Mouse (Mus musculus) midbrain, postnatal 0 days (tissue): ENCODE results near the gene Dcx. TPM values are rescaled to one million over a fixed set of nuclear protein-coding genes. Genes with fewer than 3 reads are reported as not detected.

Source experiments
- ATAC-seq: fragments of 200-750 bp; cut with Nextera tagmentation; 2 replicates; pipeline ENCODE4 v1.8.0; 2017; ENCODE audit warnings: moderate number of reproducible peaks, mild to moderate bottlenecking, moderate TSS enrichment, moderate library complexity; ENCODE audit not compliant: low FRiP score
- DNase-seq: peaks from one replicate; pipeline ENCODE4 v3.0.0-alpha.2; 2015; ENCODE audit warnings: low spot score
- H3K27ac ChIP-seq: fragments of 300-500 bp; sonication (generic); 2 replicates; pipeline ENCODE4 v1.5.1; 2014; ENCODE audit warnings: low read depth, mild to moderate bottlenecking, low read length, mixed read lengths
- H3K27me3 ChIP-seq: fragments of 300-500 bp; sonication (generic); 2 replicates; pipeline ENCODE4 v1.6.1; 2014; ENCODE audit warnings: low read length, control low read depth, mixed read lengths; ENCODE audit not compliant: insufficient read depth
- H3K36me3 ChIP-seq: fragments of 300-500 bp; sonication (generic); 2 replicates; pipeline ENCODE4 v1.6.1; 2014; ENCODE audit warnings: low read length, control low read depth, mixed read lengths; ENCODE audit not compliant: insufficient read depth
- H3K4me1 ChIP-seq: fragments of 300-500 bp; sonication (generic); 2 replicates; pipeline ENCODE4 v1.6.1; 2014; ENCODE audit warnings: mild to moderate bottlenecking, control low read depth, antibody characterized with exemption, low read length, mixed read lengths; ENCODE audit not compliant: insufficient read depth
- H3K4me2 ChIP-seq: fragments of 300-500 bp; sonication (generic); 2 replicates; pipeline ENCODE4 v1.6.1; 2014; ENCODE audit warnings: low read depth, mild to moderate bottlenecking, low read length, mixed read lengths; ENCODE audit not compliant: poor library complexity, severe bottlenecking
- H3K4me3 ChIP-seq: fragments of 300-500 bp; sonication (generic); 2 replicates; pipeline ENCODE4 v1.5.1; 2014; ENCODE audit warnings: low read depth, mild to moderate bottlenecking, low read length, moderate library complexity
- H3K9ac ChIP-seq: fragments of 300-500 bp; sonication (generic); replicated peaks from 2 replicates; pipeline ENCODE4 v1.6.1; 2014; ENCODE audit warnings: mild to moderate bottlenecking, low read length, moderate library complexity, mixed read lengths; ENCODE audit not compliant: poor library complexity, severe bottlenecking
- H3K9me3 ChIP-seq: fragments of 300-500 bp; sonication (generic); 2 replicates; pipeline ENCODE4 v1.6.1; 2016; ENCODE audit warnings: low read length, control low read depth
- CTCF ChIP-seq: IDR thresholded peaks from 2 replicates; pipeline ENCODE4 v1.5.1; 2016; ENCODE audit warnings: antibody characterized with exemption, mild to moderate bottlenecking
- WGBS: fragments of 180-500 bp; shearing (Covaris S2); extraction: QIAGEN DNeasy Blood & Tissue Kit; methylation state at CpG from one replicate; pipeline ENCODE4 v1.1.7; 2014; 5-methylcytosine and 5-hydroxymethylcytosine counted together
- polyA plus RNA-seq: library from polyadenylated mRNA; unstranded; fragments of >200 nt; fragmentation: Nextera tagmentation; extraction: Ambion mirVana; gene quantifications from 2 replicates; pipeline ENCODE4 v1.2.1, GENCODE M21; 2015
- total RNA-seq: library from RNA; depleted of rRNA; stranded (reverse); fragments of >200 nt; gene quantifications from 2 replicates; pipeline ENCODE4 v1.2.3, GENCODE M21; 2014; rRNA removed

Gene Dcx
- 245 and 363 TPM in 2 replicates for total RNA-seq
- polyA plus RNA-seq, result 112 and 134 TPM in 2 replicates

DNA sequence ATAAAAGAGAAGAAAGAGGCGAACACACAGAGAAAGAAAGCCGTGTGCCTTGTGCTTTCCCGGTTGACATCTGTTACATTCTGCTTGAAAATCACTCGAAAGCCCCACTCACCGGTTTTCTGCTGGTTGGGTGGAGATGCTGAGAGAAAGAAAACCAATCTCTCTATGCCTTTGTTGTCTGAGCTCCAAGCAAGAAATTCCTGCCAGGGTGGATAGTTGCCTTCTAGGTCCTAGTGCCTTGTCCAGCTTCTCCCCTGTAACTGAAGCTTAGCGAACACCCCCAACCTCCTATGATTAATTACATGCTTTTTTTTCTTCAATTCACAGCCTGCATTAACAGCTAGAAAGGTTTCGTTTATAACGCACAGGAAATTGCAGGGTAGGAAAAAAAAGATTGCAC lies at the start of gene Dcx:
Gene Dcx (minus strand): TSS at position 354 of the 400 bp plus-strand sequence.
- WGBS, result 35% methylated on average over 8 of the region's 8 CpGs
- TF ChIP-seq CTCF, result no peak
- no peaks in the 10 kb centered on the region for H3K9me3 ChIP-seq
- H3K27ac ChIP-seq, result peak within 1 kb of the TSS; percentile 81
- peak within 1 kb of the TSS; percentile 64 for H3K9ac ChIP-seq
- peak within 1 kb of the TSS; percentile 39; the same call in 1 of the 2 replicates for H3K4me2 ChIP-seq
- no peaks in the 10 kb centered on the region for H3K27me3 ChIP-seq
- H3K4me3 ChIP-seq, result peak within 1 kb of the TSS; percentile 43
- no peaks in the 10 kb centered on the region for H3K4me1 ChIP-seq
- H3K36me3 ChIP-seq, result no peaks in the 10 kb centered on the region
- ATAC-seq (peak; percentile 80), DNase-seq (peak; percentile 79)

DNA sequence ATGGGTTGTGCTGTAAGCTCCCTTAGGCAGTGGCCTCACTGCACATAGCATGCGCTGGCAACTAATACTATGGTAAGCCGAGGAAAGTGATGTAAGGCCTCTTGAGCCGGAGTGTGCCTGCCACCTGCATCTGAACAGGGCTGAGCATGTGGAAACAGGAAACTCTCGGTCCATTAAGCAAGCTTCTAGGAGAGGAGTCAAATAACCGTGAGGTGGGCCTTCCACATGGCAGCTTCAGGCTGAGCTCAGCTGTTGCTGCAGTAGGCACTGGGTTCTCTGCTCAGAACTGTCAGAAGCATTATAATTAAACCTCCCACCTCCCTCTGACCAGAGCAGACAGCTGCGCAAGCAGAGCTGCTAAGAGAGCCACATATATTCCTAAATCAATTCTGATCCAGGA lies 33.1 kb upstream of the Dcx start:
- Histone ChIP-seq H3K4me1 (no peaks in the 10 kb centered on the region), H3K4me3 (no peak overlapping the region), H3K27ac (no peak overlapping the region), H3K27me3 (no peaks in the 10 kb centered on the region), H3K4me2 (no peak overlapping the region), H3K36me3 (no peaks in the 10 kb centered on the region), H3K9me3 (no peaks in the 10 kb centered on the region), H3K9ac (no peak overlapping the region)
- ATAC-seq (peak; percentile 31; the same call in 1 of the 2 replicates), DNase-seq (peak; percentile 69)
- 57% methylated on average over 6 of the region's 6 CpGs for WGBS
- no peak for TF ChIP-seq CTCF

DNA sequence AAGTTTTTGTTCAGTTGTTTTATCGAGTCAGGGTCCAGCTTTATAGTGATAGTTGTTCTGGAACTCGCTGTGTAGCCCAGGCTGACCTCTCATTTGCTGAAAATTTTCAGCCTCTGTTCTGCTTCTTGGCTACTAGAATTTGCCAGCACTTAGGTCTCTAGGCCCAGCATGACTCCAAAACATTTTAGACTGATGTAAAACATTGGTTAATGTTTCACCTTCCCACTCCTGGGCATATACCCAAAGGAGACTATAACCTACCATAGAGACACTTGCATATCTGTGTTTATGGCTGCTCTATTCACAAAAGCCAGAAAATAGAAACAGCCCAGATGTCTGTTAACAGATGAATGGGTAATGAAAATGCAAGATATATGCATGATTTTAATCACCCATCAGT lies 560 bp upstream of the Dcx start:
- Histone ChIP-seq H3K4me3 (peak overlapping the region; percentile 43; the same call in 1 of the 2 replicates), H3K36me3 (no peaks in the 10 kb centered on the region), H3K9ac (no peak overlapping the region), H3K4me2 (peak overlapping the region; percentile 29; the same call in 1 of the 2 replicates), H3K27ac (peak overlapping the region; percentile 81; the same call in 1 of the 2 replicates), H3K9me3 (no peaks in the 10 kb centered on the region), H3K4me1 (no peaks in the 10 kb centered on the region), H3K27me3 (no peaks in the 10 kb centered on the region)
- no peak for TF ChIP-seq CTCF
- ATAC-seq (no peak), DNase-seq (no peak)
- 64% methylated on average over 2 of the region's 2 CpGs for WGBS

DNA sequence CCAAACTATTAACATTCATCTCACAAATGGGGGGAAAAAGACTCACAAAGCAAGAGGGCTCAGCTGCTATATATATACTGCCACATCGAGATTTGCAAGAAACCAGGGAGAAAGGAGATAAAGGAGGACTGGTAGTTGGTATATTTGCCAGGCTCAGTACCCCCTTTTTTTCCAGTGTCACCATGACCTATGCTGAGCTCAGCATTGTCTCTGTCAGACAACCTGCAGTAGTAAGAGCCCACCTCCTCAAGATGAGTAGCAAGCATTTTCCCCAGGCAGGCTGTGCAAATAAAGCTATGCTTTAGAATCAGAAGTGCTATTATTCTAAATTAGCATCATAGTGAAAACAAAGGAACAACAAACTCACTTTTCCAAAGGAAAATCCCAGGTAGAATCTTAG lies 581 bp downstream of the Dcx start:
- H3K4me3 ChIP-seq, result peak overlapping the region; percentile 43
- H3K9ac ChIP-seq, result peak overlapping the region; percentile 64
- H3K4me2 ChIP-seq, result peak overlapping the region; percentile 29; the same call in 1 of the 2 replicates
- H3K27ac ChIP-seq, result peak overlapping the region; percentile 81
- no peaks in the 10 kb centered on the region for H3K9me3 ChIP-seq
- peak; percentile 19 for DNase-seq
- no peak for TF ChIP-seq CTCF
- peak; percentile 77; the same call in 1 of the 2 replicates for ATAC-seq
- 29% methylated on average over 1 of the region's 1 CpGs for WGBS
- no peaks in the 10 kb centered on the region for H3K36me3 ChIP-seq
- no peaks in the 10 kb centered on the region for H3K27me3 ChIP-seq
- H3K4me1 ChIP-seq, result no peaks in the 10 kb centered on the region

DNA sequence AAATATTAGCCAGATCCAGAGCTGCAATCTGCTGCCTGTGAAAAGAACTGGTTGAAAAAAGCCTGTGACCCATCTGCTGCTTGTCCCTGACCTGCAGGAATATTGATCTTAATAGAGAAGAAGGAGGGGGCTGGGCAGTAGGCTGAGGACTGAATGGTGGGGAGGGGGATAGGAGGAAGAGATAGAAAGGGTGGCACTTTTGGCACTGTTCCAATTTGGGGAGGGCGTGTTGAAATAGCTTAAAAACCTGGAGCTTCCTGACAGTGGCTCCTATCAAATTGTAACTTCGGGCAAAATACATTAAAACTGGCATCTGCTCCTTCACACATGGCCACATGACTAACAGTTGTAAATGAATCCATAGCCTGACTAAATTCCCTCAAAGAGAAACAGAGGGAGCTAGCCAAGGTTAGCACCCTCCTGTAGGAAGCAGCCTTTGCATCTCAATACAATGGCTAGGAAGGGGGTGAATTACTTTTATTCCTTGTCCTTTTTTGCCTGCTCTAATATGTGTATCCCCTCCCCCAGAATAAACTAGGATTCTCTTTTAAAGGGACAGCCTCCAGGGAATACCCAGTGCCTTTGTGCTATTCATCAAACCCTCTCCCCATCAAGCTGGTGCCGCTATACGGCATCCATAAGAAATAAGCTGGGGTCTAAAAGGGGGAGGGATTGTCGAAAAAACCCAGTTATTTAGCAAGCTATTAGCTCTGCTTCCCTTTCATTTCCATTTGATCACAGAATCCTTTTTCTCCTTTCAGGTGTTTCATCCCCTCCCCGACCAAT lies 1.5 kb downstream of the Dcx start:
- 22% methylated on average over 6 of the region's 6 CpGs for WGBS

DNA sequence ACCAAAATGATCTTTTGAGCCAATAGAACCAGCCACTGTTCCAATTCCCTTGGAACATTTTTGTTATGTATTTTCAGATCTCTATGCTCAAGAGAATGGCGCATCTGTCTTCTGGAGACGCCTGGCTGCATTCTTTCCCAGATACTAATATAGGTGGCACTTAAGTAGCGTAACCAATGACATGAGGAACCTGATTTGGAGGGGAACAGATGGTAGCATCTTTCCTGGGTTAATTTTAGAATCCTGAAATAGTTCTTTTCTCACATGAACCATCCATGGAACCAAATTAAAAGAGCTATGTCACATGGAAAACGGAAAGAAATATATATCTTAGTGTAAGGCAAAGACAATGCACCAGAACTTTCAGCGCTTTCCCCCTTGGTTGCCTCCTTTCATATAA lies 11.0 kb downstream of the Dcx start:
- Histone ChIP-seq H3K4me3 (no peak overlapping the region), H3K27me3 (no peaks in the 10 kb centered on the region), H3K27ac (no peak overlapping the region), H3K4me1 (no peaks in the 10 kb centered on the region), H3K4me2 (no peak overlapping the region), H3K9ac (no peak overlapping the region), H3K36me3 (no peaks in the 10 kb centered on the region), H3K9me3 (no peaks in the 10 kb centered on the region)
- ATAC-seq (no peak), DNase-seq (no peak)
- TF ChIP-seq CTCF, result no peak
- 81% methylated on average over 5 of the region's 5 CpGs for WGBS

More for the DNA sequence above, 1.5 kb downstream of the Dcx start:
- Histone ChIP-seq H3K4me3 (peak overlapping the region; percentile 43), H3K27me3 (no peaks in the 10 kb centered on the region), H3K9ac (peak overlapping the region; percentile 64), H3K4me2 (peak overlapping the region; percentile 39), H3K27ac (peak overlapping the region; percentile 81), H3K9me3 (no peaks in the 10 kb centered on the region), H3K36me3 (no peaks in the 10 kb centered on the region), H3K4me1 (no peaks in the 10 kb centered on the region)
- DNase-seq (peak; percentile 53), ATAC-seq (peak; percentile 78)
- no peak for TF ChIP-seq CTCF
